ENCODE assay signal across 16 mouse cellular contexts in genomic region chr13:45252126-45252525, GRCm38 (mm10).
DNase-seq lines count a peak whose midpoint lies in the region; ATAC-seq lines count a peak whose summit lies in the region.
"Had no signal": no experiment of that assay in that cellular context is flagged by ENCODE, and none has a peak within 500 bp of the region (broad histone marks: within the 10 kb centered on the region; RNA-seq: fewer than 3 reads in every experiment).

No protein-coding gene starts in this region.

- no peaks in the 10 kb centered on the region for H3K9me3 ChIP-seq in kidney, embryonic 16.5 days (ENCODE audit: low read length)
- H3K9me3 ChIP-seq in liver, embryonic 16.5 days (replicated peaks; ENCODE audit: control insufficient read depth, low read length): no peaks in the 10 kb centered on the region
- no peaks in the 10 kb centered on the region for H3K9me3 ChIP-seq in liver, embryonic 12.5 days (replicated peaks)
- H3K9me3 ChIP-seq: embryonic facial prominence, embryonic 12.5 days; forebrain, embryonic 15.5 days; hindbrain, embryonic 13.5 days had no signal

- no peaks in the 10 kb centered on the region for H3K36me3 ChIP-seq in kidney, embryonic 16.5 days (ENCODE audit: insufficient read depth, low read length)
- no peaks in the 10 kb centered on the region for H3K36me3 ChIP-seq in liver, embryonic 16.5 days (ENCODE audit: control insufficient read depth, insufficient read depth)
- no peaks in the 10 kb centered on the region for H3K36me3 ChIP-seq in liver, embryonic 12.5 days
- H3K36me3 ChIP-seq: embryonic facial prominence, embryonic 12.5 days; forebrain, embryonic 15.5 days; hindbrain, embryonic 13.5 days had no signal

- no peak overlapping the region for H3K4me2 ChIP-seq in kidney, embryonic 16.5 days (replicated peaks; ENCODE audit: low read depth, low read length)
- no peak overlapping the region for H3K4me2 ChIP-seq in liver, embryonic 16.5 days (ENCODE audit: low read depth, low read length)
- no peak overlapping the region for H3K4me2 ChIP-seq in liver, embryonic 12.5 days
- H3K4me2 ChIP-seq: embryonic facial prominence, embryonic 12.5 days; forebrain, embryonic 15.5 days; hindbrain, embryonic 13.5 days had no signal

- no peak overlapping the region for H3K4me3 ChIP-seq in kidney, embryonic 16.5 days (ENCODE audit: low read length)
- no peak overlapping the region for H3K4me3 ChIP-seq in liver, embryonic 16.5 days (ENCODE audit: low read depth, low read length)
- no peak overlapping the region for H3K4me3 ChIP-seq in liver, embryonic 12.5 days
- H3K4me3 ChIP-seq: embryonic facial prominence, embryonic 12.5 days; forebrain, embryonic 15.5 days; hindbrain, embryonic 13.5 days had no signal

- WGBS in kidney, embryonic 16.5 days: 44% methylated on average over 3 of the region's 3 CpGs
- WGBS in liver, embryonic 16.5 days (ENCODE audit: insufficient replicate concordance): 54% methylated on average over 3 of the region's 3 CpGs
- 65% methylated on average over 3 of the region's 3 CpGs for WGBS in liver, embryonic 12.5 days (ENCODE audit: insufficient replicate concordance)

- H3K27me3 ChIP-seq in kidney, embryonic 16.5 days (ENCODE audit: insufficient read depth, low read length): no peaks in the 10 kb centered on the region
- peaks cover 53% of the 10 kb centered on the region for H3K27me3 ChIP-seq in liver, embryonic 16.5 days (ENCODE audit: control insufficient read depth, insufficient read depth, low read depth, low read length)
- peaks cover 85% of the 10 kb centered on the region for H3K27me3 ChIP-seq in liver, embryonic 12.5 days (replicated peaks)
- H3K27me3 ChIP-seq: embryonic facial prominence, embryonic 12.5 days; forebrain, embryonic 15.5 days; hindbrain, embryonic 13.5 days had no signal

- H3K27ac ChIP-seq in kidney, embryonic 16.5 days (ENCODE audit: low read length): no peak overlapping the region
- no peak overlapping the region for H3K27ac ChIP-seq in liver, embryonic 16.5 days (ENCODE audit: low read length)
- H3K27ac ChIP-seq in liver, embryonic 12.5 days: no peak overlapping the region
- H3K27ac ChIP-seq: embryonic facial prominence, embryonic 12.5 days; forebrain, embryonic 15.5 days; hindbrain, embryonic 13.5 days had no signal

- H3K9ac ChIP-seq in kidney, embryonic 16.5 days (replicated peaks; ENCODE audit: low read length): no peak overlapping the region
- H3K9ac ChIP-seq in liver, embryonic 16.5 days (ENCODE audit: low read depth, low read length): no peak overlapping the region
- H3K9ac ChIP-seq in liver, embryonic 12.5 days: no peak overlapping the region
- H3K9ac ChIP-seq: embryonic facial prominence, embryonic 12.5 days; forebrain, embryonic 15.5 days; hindbrain, embryonic 13.5 days had no signal

- H3K4me1 ChIP-seq in kidney, embryonic 16.5 days (ENCODE audit: insufficient read depth, low read length): no peaks in the 10 kb centered on the region; the same call in 1 of the 2 replicates
- no peaks in the 10 kb centered on the region for H3K4me1 ChIP-seq in liver, embryonic 16.5 days (ENCODE audit: control insufficient read depth, low read depth, low read length)
- no peaks in the 10 kb centered on the region for H3K4me1 ChIP-seq in liver, embryonic 12.5 days
- H3K4me1 ChIP-seq: embryonic facial prominence, embryonic 12.5 days; forebrain, embryonic 15.5 days had no signal

- ATAC-seq in kidney, embryonic 16.5 days (ENCODE audit: low FRiP score, low TSS enrichment): no peak
- peak; percentile 43; the same call in 1 of the 2 replicates for ATAC-seq in liver, embryonic 16.5 days (ENCODE audit: low read depth)
- ATAC-seq in liver, embryonic 12.5 days: no peak
- ATAC-seq: forebrain, embryonic 15.5 days had no signal

- DNase-seq in kidney, adult 18-20 months: peak; percentile 44
- peak; percentile 59 for DNase-seq in kidney, postnatal 14 days
- DNase-seq in yolk sac, embryonic 10.5 days (ENCODE audit: low spot score): peak; percentile 78
- no peak for DNase-seq in adrenal gland, adult (ENCODE audit: inconsistent age in 2 of 2, low spot score in 1 of 2)
- DNase-seq: adrenal gland, postnatal 25 days; cerebellum, adult 2 months; cerebellum, postnatal 10 days; gastrocnemius, postnatal 36 days; heart, adult 11 months; heart, postnatal 14 days had no signal

Comparison
In these comparisons a context has a peak if more than half of its experiments do, and no peak if none do; other contexts are left out.
1. DNase-seq: peak in kidney, adult 18-20 months (single experiment), kidney, postnatal 14 days (single experiment) and yolk sac, embryonic 10.5 days (single experiment); none in adrenal gland, adult (0 of 2).